Mouse (Mus musculus) gastrocnemius, postnatal 14 days (tissue): ENCODE measurements around the gene Kcnc3. TPM values are rescaled to one million over a fixed set of nuclear protein-coding genes. Genes with fewer than 3 reads are reported as not detected.
A peak's percentile ranks its signal among the peaks of the same experiment; 100 is the strongest.

Experiments used
- DNase-seq: peaks from one replicate; pipeline ENCODE4 v3.0.0; 2021; ENCODE audit warnings: mixed read lengths
- intact Hi-C: fragments of 180-260 bp; cut with DNase I; formaldehyde crosslinking; loops from one replicate; pipeline ENCODE4 v1.15.1; 2025; ENCODE audit warnings: low total_unique reads
- total RNA-seq, 2 experiments: library from RNA; stranded (reverse); gene quantifications; 2 replicates each; pipeline ENCODE4 v1.2.3; 2021

The Kcnc3 gene
- total RNA-seq, 2 experiments from 2014 or later, result 2.9 to 3.1 TPM

DNA sequence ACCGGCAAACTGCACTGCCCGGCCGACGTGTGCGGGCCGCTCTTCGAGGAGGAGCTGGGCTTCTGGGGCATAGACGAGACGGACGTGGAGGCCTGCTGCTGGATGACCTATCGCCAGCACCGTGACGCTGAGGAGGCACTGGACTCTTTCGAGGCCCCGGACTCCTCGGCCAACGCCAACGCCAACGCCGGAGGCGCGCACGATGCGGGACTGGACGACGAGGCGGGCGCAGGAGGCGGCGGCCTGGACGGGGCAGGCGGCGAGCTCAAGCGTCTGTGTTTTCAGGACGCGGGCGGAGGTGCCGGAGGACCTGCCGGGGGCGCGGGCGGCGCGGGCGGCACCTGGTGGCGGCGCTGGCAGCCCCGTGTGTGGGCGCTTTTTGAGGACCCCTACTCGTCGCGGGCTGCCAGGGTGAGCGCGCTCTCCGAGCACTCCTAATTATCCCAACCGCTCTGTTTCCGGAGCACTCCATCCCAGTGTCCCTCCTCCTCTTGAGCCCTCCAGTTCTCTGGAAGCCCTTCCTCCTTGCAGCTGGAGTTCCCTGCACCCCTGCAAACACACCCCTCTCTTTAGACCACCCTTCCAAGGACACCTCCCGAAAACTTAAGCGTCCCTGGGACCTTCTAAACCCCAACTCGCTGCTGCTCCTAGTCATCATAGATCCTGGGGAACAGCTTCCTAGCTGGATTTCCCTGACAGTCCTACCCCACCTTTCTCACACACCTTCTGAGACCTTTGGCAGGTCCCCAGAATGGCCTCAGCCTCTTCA lies 1.1 kb downstream of the Kcnc3 start:
- DNase-seq, result no peak
- intact Hi-C loops, result no loop called here

DNA sequence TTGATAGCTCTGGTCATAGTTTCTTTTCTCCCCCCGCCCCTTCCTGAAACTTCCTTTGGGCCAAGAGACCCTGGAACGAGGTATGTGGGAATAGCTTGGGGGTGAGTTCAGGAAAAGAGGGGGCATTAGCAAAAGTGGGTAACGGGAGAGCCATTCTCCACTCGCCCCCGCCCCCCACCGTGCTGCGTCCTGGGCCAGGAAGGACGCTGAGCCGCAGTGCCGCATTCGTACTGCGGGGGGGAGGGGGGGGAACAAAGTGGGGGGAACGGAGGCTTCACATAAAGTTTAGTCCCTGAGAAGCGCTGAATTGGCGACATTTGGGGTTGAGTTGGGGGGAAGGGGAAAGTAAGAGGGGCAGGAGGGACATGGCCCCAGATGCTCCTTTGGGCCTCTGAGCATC lies 2.6 kb downstream of the Kcnc3 start:
- no peak for DNase-seq
- intact Hi-C loops, result no loop called here

DNA sequence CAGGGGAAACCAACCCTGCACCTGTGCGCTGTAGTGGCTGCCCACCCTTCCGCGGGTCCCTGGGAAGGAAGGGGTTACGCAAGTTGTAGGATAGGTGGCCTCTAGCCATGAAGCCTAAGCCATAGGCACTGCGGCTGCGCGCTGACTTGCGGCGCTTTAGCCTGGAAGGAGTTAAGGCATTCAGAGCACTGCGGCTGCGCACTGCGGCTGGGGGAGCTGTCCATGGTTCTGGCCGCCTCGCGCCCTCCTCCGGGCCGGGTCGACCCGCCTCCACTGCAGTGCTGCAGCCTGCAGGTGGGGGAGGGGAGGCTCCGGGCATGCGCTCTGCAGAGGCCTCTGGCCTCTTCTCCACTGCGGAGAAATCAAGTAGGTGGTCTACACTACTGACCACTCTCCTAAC lies 3.3 kb downstream of the Kcnc3 start:
- intact Hi-C loops, result no loop called here
- DNase-seq, result peak; percentile 77

DNA sequence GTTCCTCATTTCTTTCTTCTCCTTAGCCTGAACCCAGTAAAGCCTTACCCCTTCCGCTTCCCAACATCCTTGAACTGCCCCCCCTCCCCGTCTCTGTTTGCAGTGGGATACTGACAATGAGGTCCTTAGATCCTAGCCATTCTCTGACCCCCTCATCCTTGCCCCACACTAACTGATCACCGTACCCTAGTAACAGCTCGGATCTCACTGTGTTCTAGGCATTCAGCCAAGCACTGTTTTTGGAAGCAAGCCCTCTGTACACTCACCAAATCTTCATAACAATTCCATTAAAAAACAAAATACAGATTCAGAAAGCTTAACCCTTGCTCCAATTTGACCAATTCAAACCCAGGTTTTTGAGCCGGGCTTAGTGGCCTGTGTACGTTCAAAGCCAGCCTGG lies 3.8 kb downstream of the Kcnc3 start:
- intact Hi-C loops, result no loop called here
- no peak for DNase-seq

DNA sequence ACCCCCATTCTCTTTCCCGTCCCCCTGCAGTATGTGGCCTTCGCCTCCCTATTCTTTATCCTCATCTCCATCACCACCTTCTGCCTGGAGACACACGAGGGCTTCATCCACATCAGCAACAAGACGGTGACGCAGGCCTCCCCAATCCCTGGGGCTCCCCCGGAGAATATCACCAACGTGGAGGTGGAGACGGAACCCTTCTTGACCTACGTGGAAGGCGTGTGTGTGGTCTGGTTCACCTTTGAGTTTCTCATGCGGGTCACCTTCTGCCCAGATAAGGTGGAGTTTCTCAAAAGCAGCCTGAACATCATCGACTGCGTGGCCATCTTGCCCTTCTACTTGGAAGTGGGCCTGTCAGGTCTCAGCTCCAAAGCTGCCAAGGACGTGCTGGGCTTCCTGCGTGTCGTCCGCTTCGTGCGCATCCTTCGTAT lies 4.7 kb downstream of the Kcnc3 start:
- no peak for DNase-seq
- intact Hi-C loops, result no loop called here

DNA sequence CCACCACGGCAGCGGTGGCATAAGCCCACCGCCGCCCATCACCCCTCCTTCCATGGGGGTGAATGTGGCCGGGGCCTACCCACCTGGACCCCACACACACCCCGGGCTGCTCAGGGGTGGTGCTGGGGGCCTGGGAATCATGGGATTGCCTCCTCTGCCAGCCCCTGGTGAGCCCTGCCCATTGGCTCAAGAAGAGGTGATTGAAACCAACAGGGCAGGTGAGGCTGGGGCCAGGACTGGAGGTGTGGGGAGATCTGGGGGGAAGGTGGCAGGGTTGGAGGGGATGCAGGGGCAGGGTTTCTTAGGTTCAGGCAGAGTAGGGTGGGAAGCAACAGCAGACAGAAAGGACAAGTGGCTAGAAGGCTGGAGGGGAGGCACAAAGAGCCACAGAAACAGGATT lies 5.6 kb downstream of the Kcnc3 start:
- intact Hi-C loops, result no loop called here
- DNase-seq, result no peak

DNA sequence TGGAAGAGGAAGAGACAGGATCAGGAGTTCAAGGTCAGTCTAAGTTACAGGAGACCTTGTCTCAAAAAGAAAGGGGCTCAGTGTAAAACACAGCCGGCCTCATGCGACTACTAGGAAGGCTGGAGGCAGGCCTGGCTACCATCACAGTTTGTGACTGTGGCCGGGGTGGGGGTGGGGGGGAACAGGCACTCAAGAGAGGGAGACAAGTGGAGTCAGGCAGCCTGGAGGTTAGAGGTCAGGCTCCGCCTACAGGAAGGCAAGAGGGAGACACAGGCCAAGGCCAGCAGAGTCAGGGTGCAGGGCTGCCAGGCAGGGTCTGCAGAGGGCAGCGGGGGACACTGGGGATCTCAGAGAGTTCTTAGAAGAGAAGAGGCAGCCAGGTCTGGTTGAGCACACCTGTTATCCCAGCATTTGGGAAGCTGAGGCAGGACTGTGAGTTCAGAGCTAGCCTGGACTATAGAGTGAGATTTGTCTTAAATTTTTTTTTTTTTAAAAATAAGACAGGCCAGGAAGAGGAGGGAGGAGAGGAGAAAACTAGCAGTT lies 6.6 kb downstream of the Kcnc3 start:
- intact Hi-C loops, result no loop called here

DNA sequence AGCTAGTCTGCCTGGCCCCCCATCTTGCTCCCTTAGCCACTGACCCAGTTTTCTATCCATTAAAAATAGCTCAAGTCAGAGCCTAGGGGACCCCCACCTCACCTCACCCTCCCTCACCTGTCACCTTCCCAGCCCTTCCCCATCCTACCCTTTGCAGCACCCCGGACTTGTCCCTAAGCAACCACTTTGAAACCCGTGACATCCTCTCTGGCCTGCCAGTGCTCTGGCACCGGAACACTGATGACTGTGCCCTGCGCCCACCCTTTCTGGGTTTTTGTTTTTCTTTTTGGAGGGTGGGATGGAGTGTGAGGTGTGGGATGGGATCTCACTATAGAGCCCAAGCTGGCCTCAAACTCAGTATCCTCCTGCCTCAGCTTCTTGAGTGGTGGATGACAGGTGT lies 7.2 kb downstream of the Kcnc3 start:
- no peak for DNase-seq
- intact Hi-C loops, result no loop called here

More for the DNA sequence above, 6.6 kb downstream of the Kcnc3 start:
- DNase-seq, result no peak

DNA sequence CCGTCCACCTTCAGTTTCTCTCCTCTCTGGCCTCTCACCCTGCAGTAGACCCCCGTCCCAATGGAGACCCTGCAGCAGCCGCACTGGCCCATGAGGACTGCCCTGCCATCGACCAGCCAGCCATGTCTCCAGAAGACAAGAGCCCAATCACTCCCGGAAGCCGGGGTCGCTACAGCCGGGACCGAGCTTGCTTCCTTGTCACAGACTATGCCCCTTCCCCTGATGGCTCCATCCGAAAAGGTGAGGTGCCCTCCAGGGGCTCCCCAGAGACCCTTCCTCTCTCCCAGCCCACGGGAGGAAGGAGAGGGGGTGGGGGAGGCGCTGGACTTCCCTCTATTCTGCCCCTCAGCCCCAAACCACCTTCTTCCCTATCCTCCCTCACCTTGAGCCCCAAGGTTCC lies 7.9 kb downstream of the Kcnc3 start:
- DNase-seq, result no peak
- intact Hi-C loops, result no loop called here

DNA sequence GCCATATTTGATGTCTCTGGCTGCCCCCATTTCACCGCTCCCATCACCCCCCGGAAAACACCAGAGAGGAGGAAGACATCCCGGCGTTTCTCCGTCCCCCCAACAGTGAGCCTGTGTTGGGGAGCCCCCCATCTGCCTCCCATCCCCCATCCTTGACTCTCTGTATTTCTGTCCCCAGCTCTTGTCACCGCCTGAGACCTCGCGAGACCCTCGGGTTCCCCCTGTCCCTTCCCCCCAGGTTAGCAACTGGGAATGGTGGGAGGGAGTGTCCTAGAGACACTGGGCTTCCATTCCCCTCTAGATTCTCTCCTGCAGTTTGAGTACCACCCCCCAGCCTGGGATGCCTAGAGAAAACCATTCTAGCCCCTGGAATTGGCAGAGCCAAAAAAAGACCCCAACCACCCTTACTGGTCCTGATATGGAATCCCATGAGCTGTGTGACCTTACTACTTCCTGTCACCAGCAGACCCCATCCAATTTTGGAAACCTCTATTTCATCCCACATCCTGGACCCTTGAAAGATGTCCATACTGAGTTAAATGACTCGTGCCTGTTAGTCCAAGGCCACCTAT lies 10.3 kb downstream of the Kcnc3 start:
- no peak for DNase-seq
- intact Hi-C loops, result no loop called here

DNA sequence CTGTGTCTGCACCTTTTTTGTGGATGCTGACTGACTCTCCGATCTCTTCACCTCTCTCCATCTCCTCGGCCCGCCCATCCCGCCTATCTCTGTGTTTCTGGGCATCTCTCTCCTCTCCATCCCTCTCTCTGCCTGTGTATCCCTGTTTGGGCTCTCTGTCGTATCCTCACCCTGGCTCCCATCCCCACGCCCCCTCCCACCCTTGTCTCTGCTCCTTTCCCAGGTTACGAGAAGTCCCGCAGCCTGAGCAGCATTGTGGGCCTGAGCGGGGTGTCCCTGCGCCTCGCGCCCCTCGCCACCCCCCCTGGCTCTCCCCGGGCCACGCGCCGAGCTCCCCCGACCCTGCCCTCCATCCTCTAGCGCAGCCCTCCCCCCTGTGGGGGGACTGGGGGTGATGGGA lies 11.2 kb downstream of the Kcnc3 start:
- no peak for DNase-seq
- intact Hi-C loops, result no loop called here

DNA sequence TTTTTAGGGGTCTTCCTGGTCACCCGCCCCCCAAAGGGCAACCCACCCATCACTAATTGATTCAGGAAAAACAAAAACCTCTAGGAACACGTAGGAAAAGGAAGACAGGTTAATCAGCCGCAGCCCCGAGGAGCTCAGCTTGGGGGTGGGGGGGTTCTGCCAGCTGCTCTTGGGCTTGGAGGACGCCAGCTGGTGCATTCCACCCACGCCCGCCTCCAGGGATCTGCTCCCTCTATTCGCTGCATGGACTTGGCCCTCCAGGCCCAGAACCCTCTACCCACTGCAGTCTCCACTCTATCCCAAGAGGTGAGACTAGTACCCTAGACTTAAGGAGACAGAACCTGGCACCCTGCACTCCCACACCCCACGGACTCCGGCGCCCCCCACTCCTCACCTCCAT lies 12.0 kb downstream of the Kcnc3 start:
- intact Hi-C loops, result no loop called here
- DNase-seq, result no peak

DNA sequence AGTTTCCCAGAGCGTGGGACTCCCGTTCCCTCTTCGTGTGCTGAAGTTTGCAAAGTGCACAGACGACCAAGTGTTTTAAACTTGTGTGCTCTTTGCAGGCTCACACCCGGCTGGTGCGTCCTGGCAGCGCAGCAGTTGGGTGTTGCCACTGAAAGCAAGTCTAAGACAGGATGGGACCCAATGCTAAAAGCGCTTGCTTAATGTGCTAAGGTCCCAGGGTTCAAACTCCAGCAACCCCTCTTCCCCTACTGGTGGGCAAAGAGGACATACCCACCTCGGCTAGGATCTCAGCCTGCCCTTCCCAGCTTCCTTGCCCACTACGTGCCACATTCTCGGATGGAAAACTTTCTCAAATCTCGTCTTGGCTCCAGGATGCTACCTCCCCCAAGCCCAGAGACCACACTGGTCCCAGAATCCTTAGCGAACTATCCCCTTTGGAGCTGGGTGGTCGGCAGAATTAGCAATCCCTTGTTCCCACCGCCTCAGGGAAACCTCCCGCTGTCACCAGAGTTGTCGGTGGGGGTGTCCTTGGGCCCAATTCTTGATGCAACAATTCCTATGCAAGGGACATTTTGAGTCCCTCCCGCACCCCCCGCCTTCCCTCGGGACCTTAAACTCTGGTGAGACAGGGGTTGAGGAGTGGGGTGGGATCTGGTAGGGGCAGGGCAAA lies 12.9 kb downstream of the Kcnc3 start:
- intact Hi-C loops, result no loop called here
- DNase-seq, result no peak

DNA sequence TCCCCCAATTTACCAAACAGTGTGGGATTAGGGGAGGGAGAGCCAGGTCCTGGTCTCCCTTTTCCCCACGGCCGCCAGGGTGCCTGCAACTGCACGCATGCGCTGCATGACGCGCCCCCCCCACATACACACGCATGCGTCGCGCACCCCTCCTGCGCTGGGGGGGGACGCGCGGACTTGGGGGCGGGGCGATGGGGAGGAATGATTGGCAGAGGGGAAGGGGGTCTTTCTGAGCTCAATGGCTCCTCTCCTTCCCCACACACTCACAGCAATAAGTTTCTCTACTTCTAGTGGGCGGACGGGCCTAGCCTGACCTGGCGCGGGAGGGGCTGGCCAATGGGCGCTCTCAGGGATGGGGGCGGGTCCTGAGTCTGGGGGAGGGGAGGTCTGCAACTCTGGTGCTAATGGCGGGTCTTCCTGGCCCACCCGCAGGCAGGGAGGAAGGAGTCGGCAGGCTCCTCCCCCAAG lies 13.7 kb downstream of the Kcnc3 start:
- no peak for DNase-seq
- intact Hi-C loops, result no loop called here

DNA sequence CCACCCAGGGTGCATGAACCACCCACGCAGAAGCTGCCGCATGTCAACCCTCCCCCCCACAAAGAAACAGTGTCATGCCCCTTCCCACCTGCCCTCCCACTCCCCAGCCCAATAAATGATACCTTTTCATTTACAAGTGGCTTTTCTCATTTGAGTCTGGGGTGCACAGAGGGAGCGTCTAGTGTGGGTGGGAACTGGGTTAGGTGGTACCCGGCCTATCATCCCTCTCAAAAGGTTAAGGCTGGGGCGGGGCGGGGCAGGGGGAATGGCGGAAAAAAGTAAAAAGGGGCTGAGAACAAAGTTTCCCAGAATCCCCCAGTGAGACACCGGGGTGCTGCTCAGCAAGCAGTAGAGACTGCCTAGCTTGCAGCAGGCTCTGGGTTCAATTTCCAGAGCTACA lies 14.2 kb downstream of the Kcnc3 start:
- intact Hi-C loops, result no loop called here
- DNase-seq, result no peak

DNA sequence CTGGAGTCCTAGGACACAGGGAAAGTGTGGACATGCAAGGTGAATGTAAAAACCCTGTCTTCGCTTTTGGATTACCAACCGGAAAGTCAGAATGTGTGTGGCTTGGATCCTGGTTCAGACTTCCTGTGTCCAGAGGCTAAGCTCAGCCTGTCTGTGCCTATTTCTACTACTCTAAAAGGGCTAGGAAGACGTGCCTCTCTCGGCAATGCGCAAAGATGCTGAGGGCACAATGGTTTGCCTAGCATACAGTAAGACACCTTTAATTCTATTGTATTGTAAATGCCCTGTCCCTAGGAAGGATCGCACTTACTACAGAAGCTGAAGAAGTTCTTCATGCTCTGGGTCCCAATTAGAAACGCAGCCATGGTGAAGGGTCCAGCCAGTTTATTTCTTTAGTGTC lies 15.0 kb downstream of the Kcnc3 start:
- intact Hi-C loops, result no loop called here
- DNase-seq, result no peak

DNA sequence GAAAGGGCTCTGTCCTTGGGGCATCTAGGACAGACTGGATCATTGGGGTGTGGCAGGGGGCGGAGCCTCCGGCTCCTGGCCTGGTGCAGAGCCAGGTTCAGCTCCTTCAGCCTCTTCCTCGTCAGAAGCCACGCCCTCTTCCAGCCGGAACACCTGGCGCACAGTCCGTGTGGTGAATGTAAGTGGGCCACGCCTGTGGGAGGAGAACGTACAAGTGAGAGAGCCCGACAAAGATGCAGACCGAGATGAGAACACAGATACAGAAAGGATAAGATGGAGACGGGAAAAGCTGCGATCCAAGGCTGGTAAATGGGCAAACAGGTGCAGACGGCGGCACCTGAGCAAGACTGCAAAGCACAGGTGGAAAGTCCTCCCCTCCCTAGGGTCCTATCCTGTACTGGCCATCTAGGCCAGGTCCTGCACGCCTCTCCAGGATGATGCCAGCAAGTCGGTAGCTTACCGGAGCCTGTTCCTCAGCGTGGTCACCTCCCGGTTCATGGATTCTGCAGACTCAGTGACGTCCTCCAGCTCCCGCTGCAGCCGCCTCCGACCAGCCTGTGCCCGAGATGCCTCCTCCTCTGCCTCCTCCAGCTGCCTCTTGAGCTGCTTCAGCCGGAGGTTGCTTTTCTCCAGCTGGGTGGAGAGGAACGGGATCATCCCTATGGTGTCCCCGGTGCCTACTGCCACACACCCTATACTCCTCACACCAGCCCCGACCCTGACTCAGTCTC lies 15.9 kb downstream of the Kcnc3 start:
- no peak for DNase-seq
- intact Hi-C loops, result no loop called here

DNA sequence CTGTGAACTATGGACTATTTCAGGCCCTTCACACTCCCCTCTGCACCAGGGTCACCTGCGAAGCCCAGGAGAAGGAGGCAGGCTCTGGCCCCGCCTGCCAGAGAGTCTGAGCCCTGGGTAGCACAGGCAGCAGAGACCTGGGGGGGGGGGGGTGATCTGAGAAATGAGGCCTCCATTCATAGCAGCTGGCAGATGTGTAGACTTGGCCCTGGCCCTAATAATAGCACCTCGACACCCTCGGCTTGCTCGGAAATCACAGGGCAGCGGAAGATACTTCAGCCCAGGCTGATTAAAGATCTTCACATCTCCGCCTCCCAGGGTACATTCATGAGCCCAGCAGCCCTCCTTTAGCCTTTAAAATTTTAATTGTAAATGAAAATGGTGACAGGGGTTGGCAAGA lies 21.7 kb downstream of the Kcnc3 start:
- DNase-seq, result no peak
- intact Hi-C loops, result no loop called here

DNA sequence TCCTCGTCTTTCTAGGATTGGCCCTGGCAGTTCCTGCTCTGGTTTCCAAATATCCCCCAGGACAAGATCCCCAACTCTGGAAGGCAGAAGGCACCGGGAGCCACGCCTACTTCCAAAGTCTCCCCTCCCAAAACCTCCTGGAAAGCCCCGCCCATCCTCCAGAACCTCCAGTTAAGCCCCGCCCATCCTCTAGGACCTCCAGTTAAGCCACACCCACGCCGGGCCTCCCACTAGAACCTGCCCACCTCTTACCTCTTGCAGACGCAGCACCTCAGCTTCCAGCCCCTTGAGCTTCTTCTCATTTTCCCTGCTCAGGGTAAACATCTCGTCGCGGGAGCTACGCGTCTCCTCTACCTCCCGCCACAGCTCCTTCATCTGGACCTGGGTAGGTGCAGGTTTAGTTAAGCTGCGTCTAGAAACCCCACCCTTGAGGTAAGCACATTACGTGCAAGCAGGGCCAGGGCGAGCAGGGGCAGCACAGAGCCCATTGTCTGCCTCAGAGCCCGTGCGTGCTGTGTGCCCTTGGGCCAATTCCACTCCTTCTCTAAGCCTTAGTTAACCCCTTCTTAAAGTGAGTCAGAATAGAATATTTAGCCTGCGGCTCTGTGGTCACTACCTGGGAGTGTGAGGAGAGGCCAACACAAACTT lies 23.7 kb downstream of the Kcnc3 start:
- DNase-seq, result no peak
- intact Hi-C loops, result no loop called here

DNA sequence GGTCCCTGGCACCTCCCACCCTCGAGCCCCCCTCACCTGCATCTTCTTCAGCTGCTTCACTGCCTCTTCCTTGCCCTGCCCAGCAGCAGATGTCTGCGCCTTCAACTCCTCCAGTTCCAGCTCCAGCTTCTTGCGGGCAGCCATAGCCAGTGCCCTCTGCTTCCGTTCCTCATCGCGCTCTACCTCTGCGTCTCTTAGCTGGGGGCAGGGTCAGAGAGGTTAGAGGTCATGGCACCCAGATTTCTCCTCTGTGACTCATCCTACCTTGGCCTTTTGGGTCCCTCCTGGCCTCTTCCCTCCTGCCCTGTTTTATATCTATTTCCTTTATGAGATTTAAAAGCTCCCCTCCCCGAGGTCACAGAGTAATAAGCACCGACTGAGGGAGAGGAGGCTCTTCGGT lies 24.8 kb downstream of the Kcnc3 start:
- intact Hi-C loops, result no loop called here
- no peak for DNase-seq
